Mouse (Mus musculus) kidney, postnatal 0 days (tissue): ENCODE measurements around the gene 1810055G02Rik. TPM values are rescaled to one million over a fixed set of nuclear protein-coding genes. Genes with fewer than 3 reads are reported as not detected.
A peak's percentile ranks its signal among the peaks of the same experiment; 100 is the strongest.

ENCODE experiments used
- ATAC-seq: fragments of 200-750 bp; cut with Nextera tagmentation; replicated peaks from 2 replicates; pipeline ENCODE4 v1.8.0; 2017; ENCODE audit warnings: low read depth, moderate number of reproducible peaks, moderate TSS enrichment, moderate library complexity; ENCODE audit not compliant: low FRiP score
- DNase-seq: peaks from one replicate; pipeline ENCODE4 v3.0.0-alpha.2; 2016; ENCODE audit warnings: low spot score
- H3K27ac ChIP-seq: fragments of 300-500 bp; sonication (generic); 2 replicates; pipeline ENCODE4 v1.5.1; 2014; ENCODE audit warnings: mild to moderate bottlenecking
- H3K27me3 ChIP-seq: fragments of 300-500 bp; sonication (generic); 2 replicates; pipeline ENCODE4 v1.6.1; 2014; ENCODE audit warnings: low read length, mixed read lengths; ENCODE audit not compliant: insufficient read depth
- H3K36me3 ChIP-seq: fragments of 300-500 bp; sonication (generic); 2 replicates; pipeline ENCODE4 v1.6.1; 2014; ENCODE audit warnings: low read length, mixed read lengths; ENCODE audit not compliant: insufficient read depth
- H3K4me1 ChIP-seq: fragments of 300-500 bp; sonication (generic); replicated peaks from 2 replicates; pipeline ENCODE4 v1.6.1; 2014; ENCODE audit warnings: antibody characterized with exemption, low read length, mixed read lengths; ENCODE audit not compliant: insufficient read depth
- H3K4me2 ChIP-seq: fragments of 300-500 bp; sonication (generic); 2 replicates; pipeline ENCODE4 v1.6.1; 2014; ENCODE audit warnings: mild to moderate bottlenecking, low read length, moderate library complexity, mixed read lengths
- H3K4me3 ChIP-seq: fragments of 300-500 bp; sonication (generic); replicated peaks from 2 replicates; pipeline ENCODE4 v1.5.1; 2014; ENCODE audit warnings: low read depth, low read length
- H3K9ac ChIP-seq: fragments of 300-500 bp; sonication (generic); 2 replicates; pipeline ENCODE4 v1.6.1; 2014; ENCODE audit warnings: low read depth, low read length
- H3K9me3 ChIP-seq: fragments of 300-500 bp; sonication (generic); replicated peaks from 2 replicates; pipeline ENCODE4 v1.6.1; 2016; ENCODE audit warnings: low read length, inconsistent platforms, mixed read lengths
- CTCF ChIP-seq: IDR thresholded peaks from 2 replicates; pipeline ENCODE4 v1.5.1; 2016; ENCODE audit warnings: antibody characterized with exemption, low read depth, mild to moderate bottlenecking, moderate library complexity
- WGBS: fragments of 180-500 bp; shearing (Covaris S2); extraction: QIAGEN DNeasy Blood & Tissue Kit; methylation state at CpG from one replicate; pipeline ENCODE4 v1.1.7; 2014; 5-methylcytosine and 5-hydroxymethylcytosine counted together
- polyA plus RNA-seq: library from polyadenylated mRNA; unstranded; fragments of >200 nt; fragmentation: Nextera tagmentation; extraction: Ambion mirVana; gene quantifications from 2 replicates; pipeline ENCODE4 v1.2.1, GENCODE M21; 2015

1810055G02Rik gene
- polyA plus RNA-seq, 1 experiment from 2014 or later = 27.3 TPM

- Histone ChIP-seq H3K9me3 (no peaks in the 10 kb centered on the region), H3K4me2 (peak overlapping the region; percentile 65), H3K27me3 (no peaks in the 10 kb centered on the region), H3K36me3 (no peaks in the 10 kb centered on the region), H3K4me3 (no peak overlapping the region), H3K9ac (no peak overlapping the region), H3K27ac (no peak overlapping the region), H3K4me1 (peaks cover 4% of the 10 kb centered on the region; the same call in 1 of the 2 replicates)
- ATAC-seq (no peak), DNase-seq (no peak)
- TF ChIP-seq CTCF = no peak
- WGBS = 88% methylated on average over 5 of the region's 5 CpGs
These were observed 58.3 kb downstream of the 1810055G02Rik start for GRCm38 (mm10) chr19:3766378-3766777.

GRCm38 (mm10) chr19:3767276-3767780, 59.2 kb downstream of the 1810055G02Rik start, which contains the start of gene Kmt5b:
TSS of gene Kmt5b (plus strand) at chr19:3767421.
- ATAC-seq (peak; percentile 5), DNase-seq (peak; percentile 58)
- no peak for TF ChIP-seq CTCF
- Histone ChIP-seq H3K36me3 (no peaks in the 10 kb centered on the region), H3K27me3 (no peaks in the 10 kb centered on the region), H3K4me1 (peaks cover 4% of the 10 kb centered on the region; the same call in 1 of the 2 replicates), H3K9me3 (no peaks in the 10 kb centered on the region), H3K4me2 (peak within 1 kb of the TSS; percentile 65), H3K9ac (peak within 1 kb of the TSS; percentile 100), H3K27ac (peak within 1 kb of the TSS; percentile 100), H3K4me3 (peak within 1 kb of the TSS; percentile 98)
- under 1% methylated on average over 39 of the region's 39 CpGs for WGBS

Other genes with a start within 250 kb of the 1810055G02Rik start
- gene Ppp6r3, start 132.5 kb upstream of the 1810055G02Rik start, polyA plus RNA-seq = 37.9 and 42.2 TPM in 2 replicates
- gene Lrp5, start 21.7 kb upstream of the 1810055G02Rik start, polyA plus RNA-seq = 3.3 and 3.5 TPM in 2 replicates
- 19.5 and 20.0 TPM in 2 replicates for gene Kmt5b, start 59.1 kb downstream of the 1810055G02Rik start, polyA plus RNA-seq
- 53.0 and 54.7 TPM in 2 replicates for gene Chka, start 143.5 kb downstream of the 1810055G02Rik start, polyA plus RNA-seq
- 31.4 and 33.0 TPM in 2 replicates for gene Tcirg1, start 198.8 kb downstream of the 1810055G02Rik start, polyA plus RNA-seq
- gene Ndufs8, start 204.5 kb downstream of the 1810055G02Rik start, polyA plus RNA-seq = 417 and 423 TPM in 2 replicates
- 3.8 and 3.9 TPM in 2 replicates for gene Aldh3b1, start 221.5 kb downstream of the 1810055G02Rik start, polyA plus RNA-seq
- 24.2 and 25.5 TPM in 2 replicates for gene Unc93b1, start 226.9 kb downstream of the 1810055G02Rik start, polyA plus RNA-seq